Mouse (Mus musculus): Measurements from ENCODE around the gene Anapc7. TPM values are rescaled to one million over a fixed set of nuclear protein-coding genes. Genes with fewer than 3 reads are reported as not detected.
A peak's percentile ranks its signal among the peaks of the same experiment; 100 is the strongest.

Anapc7 gene
- polyA plus RNA-seq, 1 experiment from 2014 or later: 27.1 TPM

DNA sequence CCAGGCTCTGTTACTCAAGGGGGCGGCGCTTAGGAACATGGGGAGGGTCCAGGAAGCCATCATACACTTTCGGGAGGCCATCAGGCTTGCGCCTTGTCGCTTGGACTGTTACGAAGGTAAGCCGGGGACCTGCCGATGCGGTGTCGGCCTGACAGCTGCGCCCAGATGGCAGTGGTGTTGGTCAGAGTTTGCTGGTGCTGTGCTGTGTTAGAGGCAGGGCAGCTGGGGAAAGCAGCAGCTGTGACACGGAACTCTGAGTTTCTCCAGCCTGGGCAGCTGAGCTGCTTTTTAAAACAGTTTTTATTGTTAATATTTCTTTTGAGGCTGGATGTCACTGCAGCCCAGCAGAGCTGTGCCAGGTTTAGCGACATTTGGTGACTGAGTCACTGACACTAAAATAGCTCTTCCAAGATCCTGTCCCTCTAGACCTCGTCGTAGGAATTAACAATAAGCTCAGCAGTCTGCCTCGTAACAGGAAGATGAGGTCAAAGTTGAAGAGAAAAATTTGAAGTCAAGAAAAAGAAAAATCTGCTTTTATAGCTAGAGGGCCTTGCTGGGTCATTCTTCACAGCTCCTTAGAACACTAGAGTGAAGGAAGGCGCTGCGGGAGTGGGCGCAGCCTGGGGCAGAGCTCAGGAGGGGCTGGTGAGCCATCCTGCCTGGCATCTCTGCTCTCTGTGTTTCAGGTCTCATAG, 18.1 kb downstream of the Anapc7 start:
- Histone ChIP-seq H3K9me3 (ENCODE audit: control insufficient read depth, low read length) (no peaks in the 10 kb centered on the region), H3K9ac (ENCODE audit: low read depth, low read length) (no peak overlapping the region), H3K27me3 (ENCODE audit: control insufficient read depth, insufficient read depth, low read length) (no peaks in the 10 kb centered on the region), H3K36me3 (ENCODE audit: control insufficient read depth, insufficient read depth, low read length) (peaks cover 31% of the 10 kb centered on the region), H3K4me3 (ENCODE audit: low read depth, low read length) (no peak overlapping the region), H3K27ac (ENCODE audit: low read depth, low read length) (no peak overlapping the region), H3K4me1 (replicated peaks; ENCODE audit: control insufficient read depth, insufficient read depth, low read length) (no peaks in the 10 kb centered on the region), H3K4me2 (replicated peaks; ENCODE audit: low read depth, low read length) (no peak overlapping the region)
- WGBS: 91% methylated on average over 19 of the region's 19 CpGs
- ATAC-seq (ENCODE audit: low FRiP score) (no peak), DNase-seq (ENCODE audit: low spot score) (no peak)

GRCm38 (mm10) chr5:122440095-122440630, 18.7 kb downstream of the Anapc7 start:
- 95% methylated on average over 12 of the region's 12 CpGs for WGBS
- H3K9me3 ChIP-seq (ENCODE audit: control insufficient read depth, low read length): no peaks in the 10 kb centered on the region
- DNase-seq (ENCODE audit: low spot score): no peak
- no peak for ATAC-seq (ENCODE audit: low FRiP score)
- H3K4me2 ChIP-seq (replicated peaks; ENCODE audit: low read depth, low read length): no peak overlapping the region
- H3K9ac ChIP-seq (ENCODE audit: low read depth, low read length): no peak overlapping the region
- H3K4me3 ChIP-seq (ENCODE audit: low read depth, low read length): no peak overlapping the region
- no peak overlapping the region for H3K27ac ChIP-seq (ENCODE audit: low read depth, low read length)
- H3K36me3 ChIP-seq (ENCODE audit: control insufficient read depth, insufficient read depth, low read length): peaks cover 32% of the 10 kb centered on the region
- H3K4me1 ChIP-seq (replicated peaks; ENCODE audit: control insufficient read depth, insufficient read depth, low read length): no peaks in the 10 kb centered on the region
- no peaks in the 10 kb centered on the region for H3K27me3 ChIP-seq (ENCODE audit: control insufficient read depth, insufficient read depth, low read length)

- Histone ChIP-seq H3K36me3 (ENCODE audit: control insufficient read depth, insufficient read depth, low read length) (peaks cover 18% of the 10 kb centered on the region), H3K27ac (ENCODE audit: low read depth, low read length) (no peak overlapping the region), H3K9ac (ENCODE audit: low read depth, low read length) (no peak overlapping the region), H3K27me3 (ENCODE audit: control insufficient read depth, insufficient read depth, low read length) (no peaks in the 10 kb centered on the region), H3K9me3 (ENCODE audit: control insufficient read depth, low read length) (no peaks in the 10 kb centered on the region), H3K4me1 (replicated peaks; ENCODE audit: control insufficient read depth, insufficient read depth, low read length) (no peaks in the 10 kb centered on the region), H3K4me2 (replicated peaks; ENCODE audit: low read depth, low read length) (no peak overlapping the region), H3K4me3 (ENCODE audit: low read depth, low read length) (no peak overlapping the region)
- ATAC-seq (ENCODE audit: low FRiP score): no peak
- 93% methylated on average over 10 of the region's 10 CpGs for WGBS
- no peak for DNase-seq (ENCODE audit: low spot score)
Observed at GRCm38 (mm10) chr5:122444492-122444891, 23.0 kb downstream of the Anapc7 start.

DNA sequence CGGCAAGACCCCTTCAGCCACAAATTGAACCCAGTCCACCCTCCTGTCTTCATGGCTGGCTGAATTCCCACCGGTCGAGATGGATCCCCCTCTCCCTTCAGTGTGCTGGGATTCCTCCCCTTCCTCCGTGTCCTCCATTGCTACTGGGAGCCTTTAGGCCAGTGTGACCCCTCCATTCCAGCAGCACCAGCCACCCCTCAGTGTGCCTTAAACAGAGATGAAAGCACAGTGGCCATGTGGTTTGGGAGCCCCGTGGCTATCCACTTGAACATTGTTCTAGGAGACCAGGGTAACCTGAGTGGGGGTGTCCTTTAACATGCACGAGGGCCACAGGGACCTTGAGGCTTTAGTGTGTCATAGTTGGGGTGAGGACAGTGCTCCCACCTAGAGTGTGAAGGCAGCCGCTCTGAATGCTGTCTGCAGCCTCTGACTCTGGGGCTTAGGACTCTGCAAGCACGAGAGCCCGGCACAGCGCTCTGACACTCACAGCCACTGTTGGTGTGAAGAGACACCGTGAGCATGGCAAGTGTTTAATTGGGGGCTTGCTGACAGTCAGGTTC, 23.6 kb downstream of the Anapc7 start:
- no peak overlapping the region for H3K4me3 ChIP-seq (ENCODE audit: low read depth, low read length)
- H3K27ac ChIP-seq (ENCODE audit: low read depth, low read length): no peak overlapping the region
- no peaks in the 10 kb centered on the region for H3K9me3 ChIP-seq (ENCODE audit: control insufficient read depth, low read length)
- H3K4me1 ChIP-seq (replicated peaks; ENCODE audit: control insufficient read depth, insufficient read depth, low read length): no peaks in the 10 kb centered on the region
- no peak overlapping the region for H3K9ac ChIP-seq (ENCODE audit: low read depth, low read length)
- H3K36me3 ChIP-seq (ENCODE audit: control insufficient read depth, insufficient read depth, low read length): peaks cover 18% of the 10 kb centered on the region
- ATAC-seq (ENCODE audit: low FRiP score) (no peak), DNase-seq (ENCODE audit: low spot score) (no peak)
- 87% methylated on average over 11 of the region's 11 CpGs for WGBS
- H3K27me3 ChIP-seq (ENCODE audit: control insufficient read depth, insufficient read depth, low read length): no peaks in the 10 kb centered on the region
- H3K4me2 ChIP-seq (replicated peaks; ENCODE audit: low read depth, low read length): no peak overlapping the region

DNA sequence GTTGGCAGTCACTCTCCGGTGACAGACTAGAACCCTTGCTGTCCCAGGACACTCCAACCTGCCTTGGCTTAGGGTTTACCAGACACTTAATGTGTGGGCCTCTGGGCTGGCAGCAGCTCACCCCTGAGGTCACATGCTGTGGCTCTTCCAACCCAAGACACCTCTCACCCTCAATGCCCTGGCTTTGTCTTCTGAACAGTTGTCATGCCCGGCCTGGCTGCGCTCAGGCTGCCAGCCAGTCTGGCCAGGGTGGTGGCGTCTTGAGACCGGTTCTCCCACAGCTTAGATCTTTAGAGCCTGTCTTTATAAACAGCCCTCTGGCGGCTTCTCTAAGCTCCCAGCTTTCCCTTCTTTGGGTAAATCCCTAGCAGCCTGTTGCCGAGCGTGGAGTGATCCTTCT, 26.4 kb downstream of the Anapc7 start:
- ATAC-seq (ENCODE audit: low FRiP score) (no peak), DNase-seq (ENCODE audit: low spot score) (no peak)
- Histone ChIP-seq H3K9me3 (ENCODE audit: control insufficient read depth, low read length) (no peaks in the 10 kb centered on the region), H3K4me1 (replicated peaks; ENCODE audit: control insufficient read depth, insufficient read depth, low read length) (no peaks in the 10 kb centered on the region), H3K36me3 (ENCODE audit: control insufficient read depth, insufficient read depth, low read length) (0 out of 2 replicates have a peak, but pooled peaks cover 3% of the 10 kb centered on the region), H3K9ac (ENCODE audit: low read depth, low read length) (no peak overlapping the region), H3K4me2 (replicated peaks; ENCODE audit: low read depth, low read length) (no peak overlapping the region), H3K4me3 (ENCODE audit: low read depth, low read length) (no peak overlapping the region), H3K27me3 (ENCODE audit: control insufficient read depth, insufficient read depth, low read length) (no peaks in the 10 kb centered on the region), H3K27ac (ENCODE audit: low read depth, low read length) (no peak overlapping the region)
- 96% methylated on average over 8 of the region's 8 CpGs for WGBS

GRCm38 (mm10) chr5:122448869-122449268, 27.4 kb downstream of the Anapc7 start:
- no peak for DNase-seq (ENCODE audit: low spot score)

GRCm38 (mm10) chr5:122449946-122450345, 28.5 kb downstream of the Anapc7 start:
- Histone ChIP-seq H3K36me3 (ENCODE audit: control insufficient read depth, insufficient read depth, low read length) (peaks cover 3% of the 10 kb centered on the region), H3K9me3 (ENCODE audit: control insufficient read depth, low read length) (no peaks in the 10 kb centered on the region), H3K4me3 (ENCODE audit: low read depth, low read length) (no peak overlapping the region), H3K4me2 (replicated peaks; ENCODE audit: low read depth, low read length) (no peak overlapping the region), H3K27ac (ENCODE audit: low read depth, low read length) (no peak overlapping the region), H3K27me3 (ENCODE audit: control insufficient read depth, insufficient read depth, low read length) (no peaks in the 10 kb centered on the region), H3K9ac (ENCODE audit: low read depth, low read length) (no peak overlapping the region), H3K4me1 (replicated peaks; ENCODE audit: control insufficient read depth, insufficient read depth, low read length) (no peaks in the 10 kb centered on the region)
- DNase-seq (ENCODE audit: low spot score) (peak; percentile 39), ATAC-seq (ENCODE audit: low FRiP score) (no peak)
- 35% methylated on average over 7 of the region's 7 CpGs for WGBS

More at GRCm38 (mm10) chr5:122448869-122449268, 27.4 kb downstream of the Anapc7 start:
- Histone ChIP-seq H3K36me3 (ENCODE audit: control insufficient read depth, insufficient read depth, low read length) (0 out of 2 replicates have a peak, but pooled peaks cover 3% of the 10 kb centered on the region), H3K9me3 (ENCODE audit: control insufficient read depth, low read length) (no peaks in the 10 kb centered on the region), H3K4me1 (replicated peaks; ENCODE audit: control insufficient read depth, insufficient read depth, low read length) (no peaks in the 10 kb centered on the region), H3K4me2 (replicated peaks; ENCODE audit: low read depth, low read length) (no peak overlapping the region), H3K27ac (ENCODE audit: low read depth, low read length) (no peak overlapping the region), H3K27me3 (ENCODE audit: control insufficient read depth, insufficient read depth, low read length) (no peaks in the 10 kb centered on the region), H3K4me3 (ENCODE audit: low read depth, low read length) (no peak overlapping the region), H3K9ac (ENCODE audit: low read depth, low read length) (no peak overlapping the region)
- no peak for ATAC-seq (ENCODE audit: low FRiP score)
- WGBS: 81% methylated on average over 5 of the region's 5 CpGs

GRCm38 (mm10) chr5:122450913-122451317, 29.4 kb downstream of the Anapc7 start:
- H3K9ac ChIP-seq (ENCODE audit: low read depth, low read length): no peak overlapping the region
- H3K4me2 ChIP-seq (replicated peaks; ENCODE audit: low read depth, low read length): no peak overlapping the region
- no peaks in the 10 kb centered on the region for H3K4me1 ChIP-seq (replicated peaks; ENCODE audit: control insufficient read depth, insufficient read depth, low read length)
- peaks cover 8% of the 10 kb centered on the region for H3K36me3 ChIP-seq (ENCODE audit: control insufficient read depth, insufficient read depth, low read length)
- DNase-seq (ENCODE audit: low spot score) (no peak), ATAC-seq (ENCODE audit: low FRiP score) (no peak)
- H3K9me3 ChIP-seq (ENCODE audit: control insufficient read depth, low read length): no peaks in the 10 kb centered on the region
- no peak overlapping the region for H3K27ac ChIP-seq (ENCODE audit: low read depth, low read length)
- WGBS: 76% methylated on average over 5 of the region's 5 CpGs
- H3K4me3 ChIP-seq (ENCODE audit: low read depth, low read length): no peak overlapping the region
- H3K27me3 ChIP-seq (ENCODE audit: control insufficient read depth, insufficient read depth, low read length): no peaks in the 10 kb centered on the region

DNA sequence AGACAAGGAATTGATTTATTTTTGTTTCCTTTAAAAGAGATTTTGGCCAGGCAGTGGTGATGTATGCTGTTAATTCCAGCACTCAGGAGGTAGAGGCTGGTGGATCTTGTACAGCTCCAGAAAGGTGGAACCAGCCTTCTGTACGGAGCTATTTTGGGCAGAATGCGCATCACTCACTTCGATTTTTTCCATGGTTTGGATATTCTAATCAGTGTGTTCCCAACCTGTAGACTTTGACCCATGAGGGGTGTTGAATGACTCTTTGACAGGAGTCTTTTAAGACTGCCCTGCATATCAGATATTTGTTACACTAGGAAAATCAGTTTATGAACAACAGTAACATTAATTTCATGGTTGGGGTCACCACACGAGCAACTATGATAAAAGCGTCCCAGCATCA, 29.8 kb downstream of the Anapc7 start:
- Histone ChIP-seq H3K4me3 (ENCODE audit: low read depth, low read length) (no peak overlapping the region), H3K27me3 (ENCODE audit: control insufficient read depth, insufficient read depth, low read length) (no peaks in the 10 kb centered on the region), H3K4me2 (replicated peaks; ENCODE audit: low read depth, low read length) (no peak overlapping the region), H3K27ac (ENCODE audit: low read depth, low read length) (no peak overlapping the region), H3K9ac (ENCODE audit: low read depth, low read length) (no peak overlapping the region), H3K36me3 (ENCODE audit: control insufficient read depth, insufficient read depth, low read length) (peaks cover 8% of the 10 kb centered on the region), H3K9me3 (ENCODE audit: control insufficient read depth, low read length) (no peaks in the 10 kb centered on the region), H3K4me1 (replicated peaks; ENCODE audit: control insufficient read depth, insufficient read depth, low read length) (no peaks in the 10 kb centered on the region)
- ATAC-seq (ENCODE audit: low FRiP score) (no peak), DNase-seq (ENCODE audit: low spot score) (no peak)
- WGBS: 88% methylated on average over 5 of the region's 5 CpGs
